Mouse (Mus musculus): ENCODE measurements around the gene Ddit4.

- TF ChIP-seq POLR2A (IDR thresholded peaks at IDR 0.05; ENCODE audit: low read depth, low read length) (no peak), CTCF (conservative IDR thresholded peaks at IDR 0.05 in 1 of 2, IDR thresholded peaks at IDR 0.05 in 1 of 2; ENCODE audit: low read depth in 2 of 2, low read length in 2 of 2) (no peak), JUND (conservative IDR thresholded peaks at IDR 0.05; ENCODE audit: low read depth, low read length) (no peak), NRF1 (IDR thresholded peaks at IDR 0.05; ENCODE audit: low read depth, low read length) (no peak), E2F4 (IDR thresholded peaks at IDR 0.05; ENCODE audit: insufficient replicate concordance, low read depth, low read length) (no peak), ZKSCAN1 (IDR thresholded peaks at IDR 0.05; ENCODE audit: borderline replicate concordance, low read depth, low read length) (no peak), ETS1 (conservative IDR thresholded peaks at IDR 0.05; ENCODE audit: low read depth, low read length) (no peak), CHD2 (IDR thresholded peaks at IDR 0.05; ENCODE audit: low read length) (no peak), ZC3H11A (IDR thresholded peaks at IDR 0.05; ENCODE audit: low read depth, low read length) (no peak), MXI1 (IDR thresholded peaks at IDR 0.05; ENCODE audit: low read depth, low read length) (no peak)
Measured at GRCm38 (mm10) chr10:59923493-59923892, 28.1 kb downstream of the Ddit4 start.
